Mouse (Mus musculus) c-Kit-positive CD71-positive TER-119-positive erythroid progenitor cells, embryonic 14.5 days (primary cell): Measurements from ENCODE around the gene Prkce.

Source experiments
- DNase-seq: peaks from one replicate; pipeline ENCODE4 v3.0.0-alpha.2; 2013; ENCODE audit warnings: low spot score

Prkce gene

GRCm38 (mm10) chr17:86486657-86487056 lies 319.1 kb downstream of the Prkce start:
- DNase-seq: no peak

- no peak for DNase-seq
Measured at GRCm38 (mm10) chr17:86487450-86487849, 319.9 kb downstream of the Prkce start.

- DNase-seq: no peak
Measured at GRCm38 (mm10) chr17:86489827-86490226, 322.2 kb downstream of the Prkce start.

- DNase-seq: no peak
Measured at GRCm38 (mm10) chr17:86492376-86492775, 324.8 kb downstream of the Prkce start.

- DNase-seq: no peak
Measured at GRCm38 (mm10) chr17:86493891-86494420, 326.4 kb downstream of the Prkce start.

- no peak for DNase-seq
Measured at GRCm38 (mm10) chr17:86494494-86494893, 326.9 kb downstream of the Prkce start.

GRCm38 (mm10) chr17:86494895-86495294 lies 327.3 kb downstream of the Prkce start:
- DNase-seq: no peak

- no peak for DNase-seq
Measured at GRCm38 (mm10) chr17:86496123-86496771, 328.7 kb downstream of the Prkce start.

GRCm38 (mm10) chr17:86497302-86497701 lies 329.7 kb downstream of the Prkce start:
- DNase-seq: no peak

GRCm38 (mm10) chr17:86499359-86500045 lies 331.9 kb downstream of the Prkce start:
- DNase-seq: no peak

GRCm38 (mm10) chr17:86501393-86501792 lies 333.8 kb downstream of the Prkce start:
- DNase-seq: no peak

GRCm38 (mm10) chr17:86503208-86503897 lies 335.8 kb downstream of the Prkce start:
- no peak for DNase-seq

GRCm38 (mm10) chr17:86505183-86505631 lies 337.6 kb downstream of the Prkce start, which contains the start of gene Gm10309:
TSS of gene Gm10309 (minus strand) at chr17:86505232.
- no peak for DNase-seq

- no peak for DNase-seq
Measured at GRCm38 (mm10) chr17:86506881-86507280, 339.3 kb downstream of the Prkce start.

- DNase-seq: no peak
Measured at GRCm38 (mm10) chr17:86507342-86508211, 340.0 kb downstream of the Prkce start.

- DNase-seq: no peak
Measured at GRCm38 (mm10) chr17:86508212-86508490, 340.6 kb downstream of the Prkce start.

GRCm38 (mm10) chr17:86509871-86510270 lies 342.3 kb downstream of the Prkce start:
- DNase-seq: no peak

GRCm38 (mm10) chr17:86514974-86515620 lies 347.5 kb downstream of the Prkce start:
- DNase-seq: no peak

GRCm38 (mm10) chr17:86516630-86517029 lies 349.0 kb downstream of the Prkce start:
- DNase-seq: no peak

- no peak for DNase-seq
Measured at GRCm38 (mm10) chr17:86518604-86519003, 351.0 kb downstream of the Prkce start.

- no peak for DNase-seq
Measured at GRCm38 (mm10) chr17:86521252-86521651, 353.7 kb downstream of the Prkce start.
